Mouse (Mus musculus): ENCODE results near the gene Nek1.

- no peak for TF ChIP-seq POLR2A (IDR thresholded peaks at IDR 0.05; ENCODE audit: control insufficient read depth, low read depth, low read length)
- no peak for TF ChIP-seq CTCF (IDR thresholded peaks at IDR 0.05; ENCODE audit: control insufficient read depth, insufficient read depth, insufficient replicate concordance, low read depth, low read length)
Measured at GRCm38 (mm10) chr8:61053017-61053416, 60.0 kb downstream of the Nek1 start.
